Mouse (Mus musculus): ENCODE data around the gene Mdga1. TPM values are rescaled to one million over a fixed set of nuclear protein-coding genes. Genes with fewer than 3 reads are reported as not detected.

Mdga1 gene
- polyA plus RNA-seq, 1 experiment from 2014 or later, result 2.1 TPM

DNA sequence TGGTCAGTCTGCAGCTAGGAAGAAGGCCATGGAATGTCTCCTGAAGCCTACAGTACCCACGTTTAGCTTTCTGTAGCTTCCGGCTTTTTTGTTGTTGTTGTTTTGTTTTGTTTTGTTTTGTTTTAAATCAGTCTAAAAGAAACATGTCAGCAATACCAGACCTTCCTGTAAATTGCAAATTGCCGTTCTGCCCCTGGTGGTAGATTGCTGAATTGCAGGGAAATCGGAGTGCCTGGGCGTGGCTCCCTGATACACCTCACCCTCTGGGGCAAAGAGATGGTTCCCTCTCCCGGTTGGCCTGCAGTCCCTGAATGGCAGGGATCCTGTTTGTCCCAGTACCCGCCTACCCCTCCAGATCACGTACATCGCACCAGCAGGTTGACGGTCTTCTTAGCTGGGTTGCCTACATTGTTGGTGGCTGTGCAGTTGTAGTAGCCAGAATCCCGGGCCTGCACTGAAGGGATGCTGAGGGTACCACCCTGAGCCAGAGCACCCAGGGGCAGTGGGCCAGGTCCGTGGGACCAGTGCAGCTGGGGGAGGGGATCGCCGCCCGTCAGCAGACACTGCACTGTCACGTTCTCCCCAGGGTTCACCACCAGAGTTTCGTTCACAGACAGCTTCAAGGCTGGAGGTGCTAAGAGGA lies 121.0 kb downstream of the Mdga1 start:
- no peaks in the 10 kb centered on the region for H3K36me3 ChIP-seq
- ATAC-seq (replicated peaks; ENCODE audit: low FRiP score), result no peak
- no peak overlapping the region for H3K9ac ChIP-seq
- H3K4me2 ChIP-seq, result no peak overlapping the region
- H3K9me3 ChIP-seq (replicated peaks), result no peaks in the 10 kb centered on the region
- H3K4me1 ChIP-seq, result peaks cover 8% of the 10 kb centered on the region
- no peak overlapping the region for H3K27ac ChIP-seq
- peaks cover 17% of the 10 kb centered on the region for H3K27me3 ChIP-seq
- no peak overlapping the region for H3K4me3 ChIP-seq (replicated peaks)
- 35% methylated on average over 17 of the region's 17 CpGs for WGBS

DNA sequence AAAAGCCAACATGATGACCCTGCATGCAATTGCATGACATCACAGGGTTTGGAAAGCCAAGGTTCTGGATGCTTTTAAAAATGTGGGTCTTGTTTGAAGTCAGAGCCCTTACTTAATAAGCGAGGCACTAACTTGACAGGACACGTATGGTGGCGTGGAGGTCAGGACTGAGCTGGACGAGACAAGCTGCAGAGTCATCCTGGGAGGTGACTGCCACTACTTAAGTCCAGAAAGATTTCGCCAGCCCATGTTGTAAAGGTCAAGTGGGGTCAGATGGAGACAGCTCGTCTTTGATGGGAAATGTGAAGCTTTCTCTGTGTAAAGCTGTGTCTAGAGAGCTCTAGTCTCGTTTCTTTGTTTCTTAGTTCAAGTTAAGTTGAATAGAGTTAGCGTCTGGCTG lies 122.6 kb downstream of the Mdga1 start:
- Histone ChIP-seq H3K27me3 (peaks cover 11% of the 10 kb centered on the region), H3K36me3 (no peaks in the 10 kb centered on the region), H3K4me3 (replicated peaks) (no peak overlapping the region), H3K9ac (no peak overlapping the region), H3K4me1 (peaks cover 8% of the 10 kb centered on the region), H3K4me2 (no peak overlapping the region), H3K9me3 (replicated peaks) (no peaks in the 10 kb centered on the region), H3K27ac (no peak overlapping the region)
- ATAC-seq (replicated peaks; ENCODE audit: low FRiP score), result no peak
- WGBS, result 61% methylated on average over 8 of the region's 8 CpGs

DNA sequence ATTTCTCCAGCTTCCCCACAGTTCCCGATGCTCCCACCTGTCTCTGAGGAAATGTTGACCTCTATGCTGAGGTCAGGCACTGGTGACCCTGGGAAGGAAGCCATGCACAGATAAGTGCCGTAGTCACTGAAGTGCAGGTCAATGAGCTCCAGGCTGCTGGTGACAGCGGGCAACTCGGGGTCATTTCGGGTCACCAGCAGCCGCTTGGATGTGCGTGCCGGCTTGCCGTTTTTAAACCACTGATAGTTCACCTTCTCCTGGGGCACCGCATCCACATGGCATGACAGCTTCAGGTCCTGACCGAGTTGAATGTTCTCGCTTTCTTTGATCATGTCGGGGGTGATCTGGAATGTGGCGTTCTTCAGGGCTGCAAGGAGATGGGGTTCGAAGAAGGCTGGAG lies 123.6 kb downstream of the Mdga1 start:
- Histone ChIP-seq H3K27ac (no peak overlapping the region), H3K4me1 (peaks cover 16% of the 10 kb centered on the region), H3K36me3 (no peaks in the 10 kb centered on the region), H3K9ac (no peak overlapping the region), H3K4me2 (no peak overlapping the region), H3K4me3 (replicated peaks) (no peak overlapping the region), H3K9me3 (replicated peaks) (no peaks in the 10 kb centered on the region), H3K27me3 (peaks cover 4% of the 10 kb centered on the region; the same call in 1 of the 2 replicates)
- WGBS, result 57% methylated on average over 15 of the region's 15 CpGs
- no peak for ATAC-seq (replicated peaks; ENCODE audit: low FRiP score)

DNA sequence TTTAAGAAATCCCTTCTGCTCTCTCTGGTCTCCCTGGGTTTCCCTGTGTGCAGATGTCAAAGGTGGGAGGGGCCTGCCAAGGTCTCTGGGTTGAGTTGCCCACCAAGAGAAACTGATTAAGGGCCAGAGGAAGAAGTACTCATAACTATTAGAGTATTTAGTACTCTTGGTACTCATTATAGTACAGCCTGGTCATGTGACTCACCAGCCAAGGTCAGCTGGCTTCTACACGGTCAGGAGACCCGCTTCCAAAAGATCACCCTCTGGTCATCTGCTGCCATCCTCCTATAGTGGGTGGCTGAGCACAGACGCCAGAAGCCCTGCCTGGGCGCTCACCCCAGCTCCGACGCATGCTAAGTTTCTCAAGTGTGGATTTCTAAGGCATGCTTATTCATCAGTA lies 124.9 kb downstream of the Mdga1 start:
- no peaks in the 10 kb centered on the region for H3K9me3 ChIP-seq (replicated peaks)
- no peak overlapping the region for H3K4me2 ChIP-seq
- WGBS, result 84% methylated on average over 6 of the region's 6 CpGs
- no peaks in the 10 kb centered on the region for H3K36me3 ChIP-seq
- H3K27ac ChIP-seq, result no peak overlapping the region
- H3K4me1 ChIP-seq, result peaks cover 16% of the 10 kb centered on the region
- no peak overlapping the region for H3K9ac ChIP-seq
- no peak overlapping the region for H3K4me3 ChIP-seq (replicated peaks)
- ATAC-seq (replicated peaks; ENCODE audit: low FRiP score), result no peak
- H3K27me3 ChIP-seq, result peaks cover 4% of the 10 kb centered on the region; the same call in 1 of the 2 replicates

DNA sequence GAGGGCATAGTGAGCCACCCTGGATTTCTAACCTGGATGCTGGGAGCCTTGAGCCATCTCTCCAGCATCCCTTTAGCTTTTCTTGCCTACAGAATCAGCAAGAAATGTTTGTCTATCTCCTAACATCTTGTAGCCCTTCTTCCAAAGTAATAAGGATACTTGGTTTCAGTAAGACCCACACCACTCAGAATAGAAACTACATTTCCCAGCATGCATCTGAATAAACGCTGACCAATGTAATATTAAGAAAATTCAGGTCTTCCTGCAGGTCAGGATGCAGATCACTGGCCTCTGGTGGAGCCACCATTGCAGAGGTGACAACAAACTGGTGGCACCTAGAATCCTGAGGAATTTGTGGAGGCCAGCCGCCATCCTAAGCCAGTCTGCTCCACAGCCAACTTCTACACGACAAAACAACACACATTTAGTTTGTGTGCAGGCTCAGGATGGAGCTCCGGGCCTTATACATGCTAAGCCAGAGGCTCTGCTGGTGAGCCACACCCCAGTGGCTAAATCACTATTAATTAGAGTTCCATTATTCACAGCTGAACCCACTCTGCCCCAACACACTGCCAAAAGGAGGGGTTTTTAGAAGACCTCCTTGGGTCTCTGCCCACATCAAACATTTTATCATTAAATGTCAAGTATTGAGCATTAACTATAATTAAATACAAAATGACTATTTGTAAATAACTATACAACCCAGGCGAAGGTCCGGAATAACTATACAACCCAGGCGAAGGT lies 126.3 kb downstream of the Mdga1 start:
- H3K27ac ChIP-seq, result no peak overlapping the region
- no peak overlapping the region for H3K4me2 ChIP-seq
- no peak for ATAC-seq (replicated peaks; ENCODE audit: low FRiP score)
- 86% methylated on average over 7 of the region's 7 CpGs for WGBS
- peaks cover 4% of the 10 kb centered on the region; the same call in 1 of the 2 replicates for H3K27me3 ChIP-seq
- no peaks in the 10 kb centered on the region for H3K9me3 ChIP-seq (replicated peaks)
- peaks cover 16% of the 10 kb centered on the region for H3K4me1 ChIP-seq
- H3K36me3 ChIP-seq, result no peaks in the 10 kb centered on the region
- no peak overlapping the region for H3K4me3 ChIP-seq (replicated peaks)
- no peak overlapping the region for H3K9ac ChIP-seq

DNA sequence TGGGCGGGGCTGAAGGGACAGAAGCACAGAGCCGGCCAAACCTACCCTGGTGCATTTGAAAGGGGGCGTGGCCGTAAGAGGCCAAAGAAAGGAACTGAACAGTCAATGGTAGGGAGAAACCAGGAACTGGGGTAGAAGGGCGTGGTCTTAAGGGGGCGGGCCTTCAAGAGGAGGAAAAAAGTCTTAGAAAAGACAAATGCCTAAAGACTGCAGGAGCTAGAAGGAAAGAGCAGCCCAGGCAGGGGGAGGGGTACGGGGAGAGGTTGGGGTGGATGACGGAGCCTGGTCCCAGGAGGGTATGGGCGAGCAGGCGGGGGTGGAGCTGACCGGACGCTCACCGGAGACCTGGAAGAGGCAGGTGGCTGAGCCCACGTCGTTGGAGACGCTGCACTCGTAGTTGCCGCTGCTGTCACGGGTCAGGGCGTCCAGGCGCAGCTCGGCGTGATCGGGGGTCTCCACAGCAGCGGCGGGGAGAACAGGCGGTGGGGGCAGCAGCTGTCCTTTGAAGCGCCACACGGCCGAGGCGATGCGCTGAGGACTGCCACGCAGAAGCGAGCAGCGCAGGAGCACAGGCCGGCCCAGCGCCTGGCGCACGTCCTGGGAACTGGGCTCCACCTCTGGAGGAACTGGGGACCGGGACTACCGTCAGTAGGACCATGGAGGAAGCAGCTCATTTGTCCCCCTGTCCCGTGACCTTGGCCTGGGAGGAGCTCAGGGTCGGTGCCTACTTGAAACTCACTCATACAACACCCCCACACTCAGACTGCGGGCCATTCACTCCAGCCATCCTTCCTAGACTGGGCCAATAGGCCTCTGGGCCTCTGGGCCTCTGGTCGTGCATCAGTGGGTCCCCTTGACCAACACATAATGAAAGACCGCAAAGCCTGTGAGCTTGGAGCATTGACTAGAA lies 127.9 kb downstream of the Mdga1 start:
- 3% methylated on average over 46 of the region's 46 CpGs for WGBS
- Histone ChIP-seq H3K4me1 (peaks cover 29% of the 10 kb centered on the region), H3K4me2 (peak overlapping the region; percentile 98), H3K36me3 (no peaks in the 10 kb centered on the region), H3K4me3 (replicated peaks) (peak overlapping the region; percentile 54), H3K9me3 (replicated peaks) (no peaks in the 10 kb centered on the region), H3K27ac (peak overlapping the region; percentile 41; the same call in 1 of the 2 replicates), H3K9ac (peak overlapping the region; percentile 62), H3K27me3 (peaks cover 4% of the 10 kb centered on the region; the same call in 1 of the 2 replicates)
- peak; percentile 65 for ATAC-seq (replicated peaks; ENCODE audit: low FRiP score)

DNA sequence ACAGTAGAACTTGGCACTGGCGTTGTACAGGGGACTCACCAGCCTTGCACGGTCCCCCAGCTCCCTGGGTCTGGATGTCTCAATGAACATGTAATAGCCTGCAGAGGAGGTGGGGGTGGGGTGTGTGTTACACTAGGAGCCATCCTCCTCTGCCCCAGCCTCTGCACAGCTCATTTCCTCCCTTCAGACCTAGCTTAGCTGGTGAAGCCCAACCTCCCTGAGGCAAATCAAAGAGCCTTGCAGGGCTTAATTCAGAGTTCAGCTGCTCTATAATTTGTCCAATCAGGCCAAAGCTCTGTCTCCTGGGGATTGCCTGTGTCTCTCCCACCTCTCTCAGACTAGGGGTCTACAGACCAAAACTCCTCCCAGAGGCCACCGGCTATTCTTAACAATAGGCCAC lies 131.9 kb downstream of the Mdga1 start:
- peak; percentile 72 for ATAC-seq (replicated peaks; ENCODE audit: low FRiP score)

DNA sequence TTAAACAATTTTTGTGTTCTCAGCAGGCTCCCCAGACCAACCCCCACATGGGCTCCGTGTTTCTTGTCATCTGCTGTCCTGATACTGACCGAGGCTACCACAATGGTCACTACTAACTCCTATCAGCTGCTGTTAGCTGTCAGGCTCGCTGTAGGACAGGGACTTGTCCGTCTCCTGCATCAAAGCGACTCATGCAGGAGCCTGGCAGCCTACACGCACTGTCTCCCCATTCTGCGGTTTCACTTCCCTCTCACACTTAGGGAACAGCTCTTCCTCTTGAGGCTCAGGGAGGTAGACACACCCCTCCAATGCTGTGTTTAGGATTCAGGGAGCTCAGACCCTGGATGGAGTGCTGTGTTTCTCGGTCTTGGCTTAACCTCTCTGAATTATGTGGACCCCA lies 132.4 kb downstream of the Mdga1 start:
- Histone ChIP-seq H3K4me3 (replicated peaks) (no peak overlapping the region), H3K4me1 (peaks cover 25% of the 10 kb centered on the region), H3K9ac (no peak overlapping the region), H3K4me2 (no peak overlapping the region), H3K27me3 (no peaks in the 10 kb centered on the region), H3K36me3 (no peaks in the 10 kb centered on the region), H3K9me3 (replicated peaks) (no peaks in the 10 kb centered on the region), H3K27ac (peak overlapping the region; percentile 45; the same call in 1 of the 2 replicates)
- WGBS, result 62% methylated on average over 8 of the region's 8 CpGs
- ATAC-seq (replicated peaks; ENCODE audit: low FRiP score), result no peak

More for the DNA sequence above, 131.9 kb downstream of the Mdga1 start:
- peaks cover 4% of the 10 kb centered on the region; the same call in 1 of the 2 replicates for H3K27me3 ChIP-seq
- peak overlapping the region; percentile 45 for H3K27ac ChIP-seq
- no peaks in the 10 kb centered on the region for H3K9me3 ChIP-seq (replicated peaks)
- WGBS, result 11% methylated on average over 3 of the region's 3 CpGs
- H3K4me1 ChIP-seq, result peaks cover 29% of the 10 kb centered on the region
- H3K4me3 ChIP-seq (replicated peaks), result no peak overlapping the region
- no peak overlapping the region for H3K4me2 ChIP-seq
- H3K9ac ChIP-seq, result no peak overlapping the region
- H3K36me3 ChIP-seq, result no peaks in the 10 kb centered on the region

DNA sequence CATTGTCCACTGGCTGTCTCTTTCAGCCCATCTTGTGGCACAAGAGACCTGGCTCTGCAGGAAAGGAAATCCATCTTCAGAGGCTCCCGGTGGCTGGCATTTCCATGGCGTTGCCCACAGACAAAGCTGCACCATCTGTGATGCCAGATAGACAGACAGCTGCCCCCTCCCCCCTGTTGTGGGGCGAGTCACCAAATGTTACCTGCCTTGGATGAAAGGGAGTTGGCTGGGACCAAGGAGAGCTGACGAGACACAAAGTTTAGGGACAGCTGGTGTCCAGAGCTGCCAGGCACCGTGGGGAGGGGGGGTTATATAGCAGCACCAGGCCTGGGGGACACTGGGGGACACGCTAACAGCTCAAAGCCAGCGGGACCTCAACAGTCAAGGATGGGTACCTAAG lies 135.1 kb downstream of the Mdga1 start:
- Histone ChIP-seq H3K4me3 (replicated peaks) (no peak overlapping the region), H3K27me3 (no peaks in the 10 kb centered on the region), H3K27ac (no peak overlapping the region), H3K4me2 (no peak overlapping the region), H3K36me3 (no peaks in the 10 kb centered on the region), H3K4me1 (peaks cover 13% of the 10 kb centered on the region), H3K9me3 (replicated peaks) (no peaks in the 10 kb centered on the region), H3K9ac (no peak overlapping the region)
- WGBS, result 78% methylated on average over 7 of the region's 7 CpGs
- ATAC-seq (replicated peaks; ENCODE audit: low FRiP score), result no peak

DNA sequence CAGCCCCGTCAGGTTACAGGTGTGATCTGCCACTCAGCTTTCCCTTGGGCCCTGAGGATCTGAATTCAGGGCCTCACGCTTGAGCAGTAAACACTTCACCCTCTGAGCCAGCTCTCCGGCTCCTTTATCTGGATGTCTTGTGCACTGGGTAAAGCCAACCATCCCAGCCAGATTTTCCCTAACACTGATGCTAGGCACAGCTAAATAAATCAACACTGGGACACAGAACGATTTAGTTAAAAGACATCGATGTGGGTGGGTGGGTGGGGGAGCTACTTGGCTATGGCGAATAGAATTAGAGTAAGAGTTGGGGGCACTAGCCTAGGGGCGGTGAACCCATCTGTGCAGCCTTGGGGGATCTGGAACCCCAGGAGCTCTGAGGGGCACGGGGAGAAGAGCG lies 135.6 kb downstream of the Mdga1 start:
- Histone ChIP-seq H3K4me3 (replicated peaks) (no peak overlapping the region), H3K4me1 (peaks cover 13% of the 10 kb centered on the region), H3K36me3 (no peaks in the 10 kb centered on the region), H3K9ac (no peak overlapping the region), H3K9me3 (replicated peaks) (no peaks in the 10 kb centered on the region), H3K27me3 (no peaks in the 10 kb centered on the region), H3K27ac (no peak overlapping the region), H3K4me2 (no peak overlapping the region)
- ATAC-seq (replicated peaks; ENCODE audit: low FRiP score), result no peak
- WGBS, result 76% methylated on average over 9 of the region's 9 CpGs

DNA sequence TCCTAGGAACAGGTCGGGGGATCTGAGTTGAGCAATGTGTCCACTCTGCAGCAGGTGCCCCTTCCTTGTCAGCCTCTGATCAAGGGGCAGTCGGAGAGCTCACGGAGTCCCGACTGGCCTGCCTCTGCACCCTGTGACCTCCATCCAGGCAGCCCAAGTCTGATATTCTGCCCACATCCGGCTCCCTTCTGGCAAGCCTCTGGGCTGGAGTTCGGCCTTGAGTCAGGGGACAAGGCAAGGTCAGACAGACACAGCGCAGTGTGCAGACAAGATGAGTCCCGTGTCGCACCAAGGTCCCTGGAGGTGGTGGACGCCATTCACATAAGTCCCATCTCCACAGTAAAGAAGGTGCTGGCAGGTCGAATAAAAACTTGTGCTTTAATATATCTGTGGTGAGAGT lies 138.2 kb downstream of the Mdga1 start:
- 85% methylated on average over 11 of the region's 11 CpGs for WGBS

DNA sequence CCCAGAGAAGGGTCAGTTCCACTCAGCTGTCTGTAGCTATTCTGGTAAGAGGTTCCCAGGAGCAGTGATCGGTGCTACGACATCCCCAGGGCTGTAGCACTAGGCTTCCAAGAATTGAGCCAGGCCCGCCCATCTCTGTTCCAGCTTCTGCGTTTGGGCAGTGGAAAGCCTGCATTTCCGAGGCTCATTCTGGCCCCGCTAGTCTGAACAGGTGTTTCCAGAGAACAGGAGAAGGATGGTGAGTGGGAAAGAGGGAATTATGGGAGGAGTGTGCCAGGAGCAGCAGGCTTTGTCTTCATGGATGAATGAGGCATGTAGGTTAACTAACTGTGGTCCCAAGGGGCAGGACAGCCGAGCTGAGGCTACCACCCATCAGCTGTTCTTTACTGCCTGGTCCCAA lies 140.8 kb downstream of the Mdga1 start:
- Histone ChIP-seq H3K9me3 (replicated peaks) (no peaks in the 10 kb centered on the region), H3K36me3 (no peaks in the 10 kb centered on the region)
- 72% methylated on average over 7 of the region's 7 CpGs for WGBS

More for the DNA sequence above, 138.2 kb downstream of the Mdga1 start:
- Histone ChIP-seq H3K27ac (no peak overlapping the region), H3K4me2 (no peak overlapping the region), H3K9ac (no peak overlapping the region), H3K27me3 (no peaks in the 10 kb centered on the region), H3K4me3 (replicated peaks) (no peak overlapping the region), H3K4me1 (no peaks in the 10 kb centered on the region), H3K9me3 (replicated peaks) (no peaks in the 10 kb centered on the region), H3K36me3 (no peaks in the 10 kb centered on the region)
- no peak; the same call in 1 of the 2 replicates for ATAC-seq (replicated peaks; ENCODE audit: low FRiP score)

More for the DNA sequence above, 140.8 kb downstream of the Mdga1 start:
- Histone ChIP-seq H3K4me3 (replicated peaks) (no peak overlapping the region), H3K4me1 (no peaks in the 10 kb centered on the region), H3K9ac (no peak overlapping the region), H3K27ac (no peak overlapping the region), H3K27me3 (no peaks in the 10 kb centered on the region), H3K4me2 (no peak overlapping the region)
- ATAC-seq (replicated peaks; ENCODE audit: low FRiP score), result no peak
